Mouse (Mus musculus) cortical plate, adult 2 months (tissue): ENCODE data around the gene Kifc3. TPM values are rescaled to one million over a fixed set of nuclear protein-coding genes. Genes with fewer than 3 reads are reported as not detected.
A peak's percentile ranks its signal among the peaks of the same experiment; 100 is the strongest.

ENCODE experiments used
- H3K27ac ChIP-seq: fragments of 200-500 bp; 2 replicates; pipeline ENCODE4 v1.5.1; 2012; ENCODE audit warnings: low read length, control low read depth, inconsistent platforms; ENCODE audit not compliant: insufficient read depth
- H3K4me1 ChIP-seq: fragments of 200-500 bp; 2 replicates; pipeline ENCODE4 v1.6.1; 2011; ENCODE audit warnings: low read length; ENCODE audit not compliant: control insufficient read depth, insufficient read depth
- H3K4me3 ChIP-seq: fragments of 200-500 bp; 2 replicates; pipeline ENCODE4 v1.5.1; 2011; ENCODE audit warnings: mild to moderate bottlenecking, low read length, control low read depth; ENCODE audit not compliant: insufficient read depth
- CTCF ChIP-seq: fragments of 200-500 bp; IDR thresholded peaks from 2 replicates; pipeline ENCODE4 v1.5.1; 2011; ENCODE audit warnings: mild to moderate bottlenecking, control low read depth, low read length; ENCODE audit not compliant: insufficient read depth; ENCODE audit errors: extremely low read depth
- POLR2A ChIP-seq: fragments of 200-500 bp; IDR thresholded peaks from 2 replicates; pipeline ENCODE4 v1.6.1; 2011; ENCODE audit warnings: mild to moderate bottlenecking, low read length, control low read depth; ENCODE audit not compliant: insufficient read depth; ENCODE audit errors: extremely low read depth
- polyA plus RNA-seq: library from polyadenylated mRNA; depleted of rRNA; stranded (reverse); fragments of >200 nt; gene quantifications from 2 replicates; pipeline ENCODE4 v1.2.3, GENCODE M21; 2012

Kifc3 gene
- polyA plus RNA-seq, 1 experiment: 55.2 TPM

DNA sequence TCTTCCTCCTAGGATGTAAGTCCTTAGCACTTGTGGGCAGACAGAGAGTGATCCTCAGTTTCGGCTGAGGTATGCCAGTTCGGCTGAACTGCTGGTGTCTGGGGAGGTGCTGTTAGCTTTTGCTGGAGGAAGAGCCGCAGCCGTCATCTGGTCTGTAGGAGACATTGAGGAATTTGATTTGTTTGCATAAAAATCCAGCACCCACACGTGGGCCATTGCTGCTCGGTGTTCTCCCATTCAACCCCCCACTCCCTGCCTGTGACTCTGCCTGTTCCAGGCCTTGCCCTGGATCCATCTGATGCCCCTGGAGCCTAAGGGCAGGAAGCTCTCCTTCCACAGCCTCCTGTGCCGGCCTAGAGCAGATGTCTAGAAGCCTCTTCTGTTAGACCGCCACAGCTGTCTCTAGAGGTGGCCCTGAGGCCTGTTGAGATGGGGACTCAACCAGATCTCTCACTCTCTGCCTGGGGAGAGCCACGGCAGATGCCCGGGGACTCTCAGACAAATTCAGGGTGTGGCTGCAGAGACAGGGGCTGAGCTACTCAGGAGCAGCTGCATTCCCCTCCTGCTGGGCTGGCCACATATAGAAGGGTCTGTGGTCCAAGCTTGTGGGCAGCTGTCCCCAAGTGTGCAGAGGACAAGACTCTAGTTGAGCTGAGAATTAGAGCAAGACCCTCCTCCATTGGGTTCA, 117.7 kb downstream of the Kifc3 start:
- no peak for TF ChIP-seq CTCF
- TF ChIP-seq POLR2A: no peak
- H3K27ac ChIP-seq: no peak overlapping the region
- peaks cover 4% of the 10 kb centered on the region for H3K4me1 ChIP-seq
- no peak overlapping the region for H3K4me3 ChIP-seq

DNA sequence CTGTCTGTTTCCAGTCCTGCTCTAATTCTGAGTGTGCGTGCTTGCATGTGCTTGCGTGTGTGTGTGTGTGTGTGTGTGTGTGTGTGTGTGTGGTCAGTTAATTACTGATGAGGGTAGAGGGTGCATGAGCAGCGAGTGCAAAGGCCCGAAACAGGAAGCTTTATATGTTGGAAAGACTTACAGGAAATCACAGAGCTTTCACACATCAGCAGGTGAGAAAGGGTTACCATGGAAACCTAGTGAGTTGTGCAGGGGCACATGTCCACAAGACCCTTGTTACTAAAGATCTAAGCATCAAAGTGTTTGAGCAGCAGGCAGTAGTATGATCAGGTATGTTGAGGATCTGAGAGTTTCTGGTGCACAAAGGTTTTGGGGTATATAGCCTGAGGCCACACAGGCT, 118.4 kb downstream of the Kifc3 start:
- Histone ChIP-seq H3K4me3 (no peak overlapping the region), H3K4me1 (peaks cover 4% of the 10 kb centered on the region), H3K27ac (no peak overlapping the region)
- TF ChIP-seq POLR2A: no peak
- TF ChIP-seq CTCF: no peak

DNA sequence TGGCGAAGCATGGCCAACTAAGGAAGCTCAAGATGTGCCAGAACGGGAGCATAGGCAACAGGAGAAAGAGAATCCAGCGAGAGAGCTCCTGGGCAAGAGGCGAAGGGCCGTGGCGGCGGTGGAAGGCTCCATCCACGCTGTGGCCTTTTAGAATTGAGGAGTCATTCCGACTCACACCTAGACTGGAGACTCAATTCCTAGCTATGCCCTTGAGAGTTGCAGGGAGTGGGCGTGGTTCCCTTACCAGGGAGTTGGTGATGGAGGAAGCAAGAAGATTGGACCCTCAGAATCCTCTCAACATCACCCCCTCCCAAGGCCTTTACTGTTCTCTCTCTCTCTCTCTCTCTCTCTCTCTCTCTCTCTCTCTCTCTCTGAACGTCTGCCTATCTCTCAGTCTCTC, 121.0 kb downstream of the Kifc3 start:
- no peak overlapping the region for H3K27ac ChIP-seq
- H3K4me1 ChIP-seq: peaks cover 4% of the 10 kb centered on the region
- TF ChIP-seq POLR2A (no peak), CTCF (no peak)
- H3K4me3 ChIP-seq: peak overlapping the region; percentile 61

DNA sequence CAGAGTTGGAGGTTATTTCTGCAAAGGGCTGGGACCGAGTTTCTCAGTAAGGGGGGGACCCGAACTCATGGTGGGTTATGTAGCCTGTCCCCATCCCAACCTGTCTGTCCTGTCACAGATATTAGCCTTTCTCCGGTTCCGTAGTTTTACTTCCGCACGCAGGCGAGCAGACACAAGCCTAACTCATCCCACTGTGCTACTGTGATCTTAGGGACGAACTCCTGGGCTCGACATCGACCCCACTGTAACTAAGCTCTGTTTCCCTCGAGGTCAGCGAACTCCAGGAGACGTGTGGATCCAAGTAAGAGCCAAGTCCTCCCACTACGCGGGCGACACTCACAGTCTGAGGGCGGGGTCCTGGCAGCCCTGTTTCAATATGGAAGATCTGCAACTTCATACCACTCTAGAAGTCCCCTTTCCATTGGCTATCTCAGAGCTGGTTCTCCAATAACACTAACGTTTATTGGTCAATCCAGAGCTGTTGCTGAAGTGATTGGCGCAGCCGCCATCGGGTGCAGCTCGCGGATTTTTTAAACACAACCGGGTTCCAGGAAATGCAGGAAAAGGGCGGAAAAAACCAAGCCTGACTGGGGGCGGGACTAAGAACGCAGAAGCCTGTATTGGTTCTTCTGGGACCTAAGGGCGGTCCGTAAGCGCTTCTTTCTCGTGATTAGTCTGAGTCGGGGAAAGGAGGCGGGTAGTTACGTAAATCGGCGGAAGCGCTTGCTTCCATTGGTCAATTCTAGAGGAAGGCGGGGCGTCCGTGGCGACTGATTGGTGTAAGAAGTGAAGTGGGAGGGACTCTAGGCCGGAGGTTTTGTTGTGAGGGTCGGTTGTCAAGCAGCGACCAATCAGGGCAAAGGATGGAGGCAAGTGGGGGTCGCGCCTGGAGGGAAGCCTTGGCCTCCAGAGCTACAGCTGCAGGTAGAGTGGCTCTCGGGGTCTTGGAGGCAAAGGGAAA, 122.0 kb downstream of the Kifc3 start, which contains the start of gene Katnb1:
TSS of gene Katnb1 (plus strand) at position 806 of the 961 bp plus-strand sequence.
- no peak within 1 kb of the TSS for H3K27ac ChIP-seq
- TF ChIP-seq POLR2A (peak; percentile 86), CTCF (no peak)
- H3K4me3 ChIP-seq: peak within 1 kb of the TSS; percentile 61
- H3K4me1 ChIP-seq: peaks cover 4% of the 10 kb centered on the region

DNA sequence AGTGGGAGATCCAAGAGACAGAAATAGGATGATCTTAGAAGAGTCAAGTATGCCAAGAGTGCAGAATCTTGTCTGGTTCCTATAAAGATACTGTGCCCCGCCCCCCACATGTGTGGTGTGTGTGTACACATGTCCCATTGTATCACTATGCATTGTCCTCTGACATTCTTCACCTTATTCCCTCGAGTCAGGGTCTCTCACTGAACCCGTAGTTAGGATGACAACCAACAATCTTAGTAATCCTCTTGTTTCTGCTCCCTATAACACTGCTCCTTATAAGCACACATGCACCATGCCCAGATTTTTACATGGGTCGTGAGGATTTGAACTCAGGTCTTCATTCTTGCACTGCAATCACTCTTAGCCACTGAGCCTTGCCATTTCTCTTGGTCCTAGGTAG, 123.3 kb downstream of the Kifc3 start:
- H3K27ac ChIP-seq: no peak overlapping the region
- no peak overlapping the region for H3K4me3 ChIP-seq
- peaks cover 4% of the 10 kb centered on the region for H3K4me1 ChIP-seq
- TF ChIP-seq POLR2A (no peak), CTCF (no peak)

DNA sequence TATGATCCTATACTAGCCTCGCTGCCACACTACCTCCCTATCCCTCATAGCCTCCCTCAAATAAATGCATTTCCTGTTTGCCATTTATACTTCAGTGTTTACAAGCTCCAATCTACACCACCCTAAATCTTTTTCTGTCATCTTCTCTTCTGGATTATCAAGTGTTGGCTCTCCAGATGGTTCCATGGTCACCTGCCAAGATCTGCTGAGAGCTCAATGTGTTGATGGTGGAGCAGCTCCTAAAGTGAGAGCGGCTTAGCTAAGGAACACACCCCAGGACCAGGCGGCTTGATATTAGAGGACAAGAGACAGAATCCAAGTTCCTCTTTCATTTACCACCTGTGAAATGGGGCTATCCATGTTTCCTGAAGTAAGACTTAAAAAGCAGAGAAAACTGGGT, 124.6 kb downstream of the Kifc3 start:
- no peak for TF ChIP-seq CTCF
- no peak for TF ChIP-seq POLR2A
- H3K27ac ChIP-seq: no peak overlapping the region
- H3K4me3 ChIP-seq: no peak overlapping the region
- H3K4me1 ChIP-seq: peaks cover 4% of the 10 kb centered on the region

DNA sequence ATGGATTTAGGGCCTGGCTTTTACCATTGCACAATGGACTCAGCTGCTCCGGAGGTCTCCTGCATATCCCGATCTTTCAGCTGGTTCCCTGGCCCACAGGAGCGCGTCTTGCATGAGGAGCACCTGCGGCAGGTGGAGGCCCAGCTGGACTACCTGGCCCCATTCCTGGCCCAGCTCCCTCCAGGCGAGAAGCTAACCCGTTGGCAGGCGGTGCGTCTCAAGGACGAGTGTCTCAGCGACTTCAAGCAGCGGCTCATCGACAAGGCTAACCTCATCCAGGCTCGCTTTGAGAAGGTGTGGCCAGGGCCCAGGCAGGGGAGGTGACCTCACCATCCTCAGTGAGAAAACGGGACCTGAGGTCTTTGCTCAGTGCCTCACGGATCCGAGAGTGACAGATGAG, 126.5 kb downstream of the Kifc3 start:
- no peak for TF ChIP-seq POLR2A
- TF ChIP-seq CTCF: no peak
- H3K4me3 ChIP-seq: no peak overlapping the region
- no peak overlapping the region for H3K27ac ChIP-seq
- H3K4me1 ChIP-seq: no peaks in the 10 kb centered on the region

DNA sequence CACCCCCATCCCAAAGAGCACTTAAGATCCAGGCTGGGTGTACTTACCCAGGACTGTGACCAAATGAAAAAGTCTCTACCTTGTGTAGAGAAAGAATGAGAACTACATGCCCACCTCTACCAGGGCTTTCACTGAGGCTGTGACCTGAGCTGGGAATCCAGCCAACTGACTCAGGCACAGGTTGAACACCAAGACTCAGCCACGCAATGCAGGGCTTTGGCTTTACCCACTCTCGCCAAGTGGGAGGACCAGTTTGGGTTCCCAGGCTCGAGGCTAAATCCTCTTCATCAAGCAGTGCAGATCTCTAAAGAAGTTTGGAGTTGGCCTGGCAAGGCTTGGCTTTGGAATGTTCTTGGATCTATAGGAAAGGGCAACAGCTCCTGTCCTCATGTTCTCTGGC, 127.1 kb downstream of the Kifc3 start:
- H3K4me3 ChIP-seq: no peak overlapping the region
- TF ChIP-seq POLR2A (no peak), CTCF (no peak)
- H3K27ac ChIP-seq: no peak overlapping the region
- no peaks in the 10 kb centered on the region for H3K4me1 ChIP-seq

DNA sequence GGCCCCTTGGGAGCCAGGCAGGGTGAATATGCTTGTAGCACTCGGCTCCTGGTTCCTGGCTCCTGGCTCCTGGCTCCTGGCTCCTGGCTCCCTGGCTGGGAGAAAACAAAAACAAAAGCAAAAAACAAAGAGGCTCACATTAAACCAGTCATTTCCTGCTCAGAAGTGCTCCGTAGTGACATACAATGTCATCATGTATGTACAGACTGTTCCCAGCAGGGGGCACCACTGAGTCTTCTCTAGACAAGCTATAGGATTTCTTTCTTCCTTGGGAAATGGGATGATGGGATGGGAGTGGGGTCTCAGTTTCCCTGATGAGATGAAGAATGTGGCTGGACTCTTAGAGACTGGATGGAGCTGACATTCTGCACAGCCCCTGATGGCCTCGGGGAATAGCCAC, 135.0 kb downstream of the Kifc3 start:
- Histone ChIP-seq H3K27ac (no peak overlapping the region), H3K4me3 (no peak overlapping the region), H3K4me1 (no peaks in the 10 kb centered on the region)
- TF ChIP-seq POLR2A (no peak), CTCF (peak; percentile 29; the same call in 1 of the 2 replicates)
